Mouse (Mus musculus) testis, adult 2 months (tissue): ENCODE results near the gene Atxn2.

Source experiments
- CTCF ChIP-seq: fragments of 200-500 bp; IDR thresholded peaks from 2 replicates; pipeline ENCODE4 v1.5.1; 2012; ENCODE audit warnings: low read depth, mild to moderate bottlenecking, inconsistent platforms, low read length, moderate library complexity; ENCODE audit not compliant: control insufficient read depth, insufficient read depth, insufficient replicate concordance
- POLR2A ChIP-seq: fragments of 200-500 bp; IDR thresholded peaks from 2 replicates; pipeline ENCODE4 v1.6.1; 2012; ENCODE audit warnings: low read depth, mild to moderate bottlenecking, inconsistent platforms, low read length, moderate library complexity; ENCODE audit not compliant: control insufficient read depth

DNA sequence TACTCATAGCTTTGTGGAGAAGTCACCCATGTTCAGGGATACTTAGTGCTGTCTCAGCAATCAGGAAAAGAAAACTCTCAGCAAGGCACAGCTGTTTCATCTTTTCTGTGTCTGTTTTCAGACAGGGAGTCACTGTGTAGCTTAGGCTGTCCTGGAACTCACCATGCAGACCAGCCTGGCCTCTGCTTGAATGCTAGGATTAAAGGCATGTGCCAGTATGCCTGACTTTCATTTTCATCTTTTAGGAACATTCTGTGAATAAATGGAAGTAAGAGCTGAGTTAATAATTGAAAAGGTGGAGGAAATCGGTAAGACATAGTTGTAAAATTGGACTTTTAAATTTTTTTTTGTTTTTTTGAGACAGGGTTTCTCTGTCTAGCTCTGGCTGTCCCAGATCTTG, 29.4 kb downstream of the Atxn2 start:
- TF ChIP-seq POLR2A (no peak), CTCF (no peak)
